Mouse (Mus musculus) retina, embryonic 14.5 days (tissue): Measurements from ENCODE around the gene Unc5c.

Source experiments
- DNase-seq: peaks from one replicate; pipeline ENCODE4 v3.0.0-alpha.2; 2015; ENCODE audit warnings: low spot score

Unc5c gene

GRCm38 (mm10) chr3:141598936-141599335 is 133.9 kb downstream of the Unc5c start:
- peak; percentile 63 for DNase-seq

- DNase-seq: peak; percentile 67
Measured at GRCm38 (mm10) chr3:141601072-141601549, 136.1 kb downstream of the Unc5c start.

DNA sequence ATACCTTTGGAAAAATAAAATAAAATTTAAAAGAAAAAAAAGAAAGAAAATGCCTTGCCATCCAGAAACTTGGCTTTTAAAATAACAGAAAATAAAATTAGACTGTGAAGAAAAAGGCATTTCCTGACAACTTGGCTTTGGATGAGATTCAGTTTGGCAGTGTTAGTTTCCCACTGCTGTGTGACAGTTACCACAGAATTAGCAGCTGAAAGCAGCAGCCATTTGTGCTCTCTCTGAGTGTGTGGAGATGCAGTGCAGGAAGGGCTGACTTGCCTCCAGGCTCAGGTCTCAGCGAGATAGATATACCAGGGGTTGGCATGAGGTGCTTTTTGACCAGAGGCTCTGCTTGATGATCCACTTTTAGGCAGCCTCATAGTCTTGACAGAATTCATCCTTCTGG is 151.7 kb downstream of the Unc5c start:
- no peak for DNase-seq

DNA sequence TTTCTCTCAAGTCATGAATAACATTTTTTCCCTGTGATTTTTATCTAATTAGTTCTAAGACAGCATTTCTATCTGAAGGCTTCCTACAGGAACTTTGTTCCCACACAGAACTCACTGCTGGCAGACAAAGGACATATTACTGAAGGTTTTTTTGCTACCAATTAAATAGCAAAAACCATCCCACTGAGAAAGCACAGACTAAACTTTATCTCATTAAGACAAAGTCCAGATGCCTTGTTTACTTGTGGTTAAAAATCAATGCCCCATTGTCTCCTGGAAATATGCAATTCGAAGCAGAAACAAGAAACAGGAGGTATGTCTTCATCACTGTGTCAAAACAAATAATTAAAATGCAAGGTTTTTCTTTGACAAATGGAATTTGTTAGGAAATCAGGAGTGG is 153.7 kb downstream of the Unc5c start:
- peak; percentile 21 for DNase-seq

DNA sequence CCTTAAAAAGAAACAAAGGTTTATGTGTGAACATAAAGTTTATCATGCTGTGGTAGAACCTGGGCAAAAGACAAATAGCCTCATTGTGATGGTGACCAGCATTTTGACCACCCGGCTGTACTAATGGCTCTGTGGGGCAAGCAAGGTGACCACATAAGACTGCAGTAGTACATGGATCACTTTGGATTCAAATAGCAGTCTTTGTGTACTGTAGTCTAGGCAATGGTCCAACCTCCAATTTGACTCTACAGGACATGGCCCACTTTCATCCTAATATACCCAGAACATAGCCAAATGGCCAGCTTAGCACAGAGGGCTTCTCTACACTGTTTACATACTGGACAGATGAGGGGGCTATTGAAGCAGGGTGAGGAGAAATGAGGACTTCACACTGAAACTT is 156.5 kb downstream of the Unc5c start:
- DNase-seq: peak; percentile 49

DNA sequence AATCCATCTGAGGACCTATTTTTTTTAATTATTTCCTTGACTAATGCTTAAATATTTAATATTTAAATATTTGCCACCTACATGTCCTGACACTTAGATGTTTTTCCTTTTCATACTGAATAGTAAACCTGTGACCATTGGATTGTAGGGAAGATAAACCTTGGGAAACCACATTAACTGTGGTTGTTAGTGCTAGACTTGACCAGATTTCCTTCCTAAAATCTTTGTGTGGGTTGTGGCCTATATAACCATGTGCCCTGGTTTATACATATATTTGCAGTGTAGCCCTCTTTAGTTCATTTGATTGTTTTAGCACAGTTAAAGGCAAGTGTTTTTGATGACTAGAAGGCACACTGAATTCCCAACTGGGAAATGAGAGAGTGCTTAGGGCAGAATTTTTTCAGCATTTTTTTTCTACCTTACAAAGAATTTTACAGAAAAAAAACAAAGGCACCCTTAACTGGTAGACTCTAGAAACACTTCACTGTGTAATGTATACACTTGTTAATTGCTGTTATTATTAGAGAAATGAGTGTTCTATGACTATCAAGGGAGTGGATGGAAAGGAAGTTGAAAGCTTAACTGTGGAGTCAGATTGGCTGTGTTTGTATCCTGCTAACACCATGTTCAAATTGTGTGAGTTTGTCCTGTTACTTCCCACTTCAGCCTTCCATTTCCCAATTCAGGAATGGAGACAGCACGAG is 162.1 kb downstream of the Unc5c start:
- no peak for DNase-seq

DNA sequence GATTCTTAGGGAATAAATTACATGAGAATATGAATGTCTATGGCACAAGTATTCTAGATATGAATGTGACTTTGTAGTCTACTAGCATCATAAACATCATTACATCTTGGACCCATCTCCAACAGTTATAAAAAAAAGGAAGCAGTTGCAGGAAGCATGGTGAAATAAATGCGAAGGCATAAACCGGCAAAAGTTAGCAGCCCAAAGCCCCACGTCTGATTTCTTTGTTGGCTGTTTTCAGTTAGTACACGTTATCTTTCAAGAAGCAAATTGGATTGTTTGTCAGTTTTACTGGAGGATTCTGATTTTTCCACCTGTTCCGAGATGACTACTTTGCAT is 162.6 kb downstream of the Unc5c start:
- DNase-seq: no peak

DNA sequence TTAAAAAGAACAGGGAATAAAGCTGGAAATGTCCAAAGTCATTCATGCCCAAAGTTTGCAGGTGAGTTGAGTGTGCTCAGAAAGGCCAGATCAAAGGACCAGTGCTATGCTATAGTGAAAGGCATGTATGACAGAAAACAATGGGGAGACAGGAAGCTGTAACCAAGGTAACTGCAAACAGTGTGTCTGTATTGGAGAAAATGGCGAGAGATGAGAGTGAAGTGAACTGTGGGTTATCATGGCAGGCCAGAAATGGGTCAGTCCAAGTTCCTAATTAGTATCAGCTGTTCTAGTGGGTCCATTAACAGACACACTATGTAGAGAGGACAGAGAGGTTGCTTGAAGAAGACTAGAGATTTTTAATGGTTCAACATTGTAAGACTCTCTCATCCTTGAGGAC is 164.4 kb downstream of the Unc5c start:
- DNase-seq: peak; percentile 75

GRCm38 (mm10) chr3:141637900-141638299 is 172.9 kb downstream of the Unc5c start:
- DNase-seq: no peak

- DNase-seq: no peak
Measured at GRCm38 (mm10) chr3:141644264-141644663, 179.2 kb downstream of the Unc5c start.

DNA sequence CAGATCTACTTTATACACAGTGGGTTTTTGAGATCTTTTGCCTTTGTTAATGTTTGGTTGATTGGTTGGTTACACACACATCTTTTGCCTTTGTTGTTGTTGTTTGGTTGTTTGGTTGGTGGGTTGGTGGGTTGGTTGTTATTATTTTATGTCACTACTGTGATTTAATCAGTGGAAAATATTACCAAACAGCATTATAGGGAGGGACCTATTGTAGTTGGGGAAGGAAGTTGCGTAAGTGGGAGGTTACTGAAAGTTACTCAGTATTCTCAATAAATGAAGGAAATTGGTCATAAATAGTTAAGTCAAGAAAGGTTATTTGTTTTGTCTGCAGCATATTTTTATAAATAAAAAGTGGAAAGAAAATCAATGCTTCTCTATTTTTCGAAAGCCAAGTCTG is 181.6 kb downstream of the Unc5c start:
- DNase-seq: no peak

DNA sequence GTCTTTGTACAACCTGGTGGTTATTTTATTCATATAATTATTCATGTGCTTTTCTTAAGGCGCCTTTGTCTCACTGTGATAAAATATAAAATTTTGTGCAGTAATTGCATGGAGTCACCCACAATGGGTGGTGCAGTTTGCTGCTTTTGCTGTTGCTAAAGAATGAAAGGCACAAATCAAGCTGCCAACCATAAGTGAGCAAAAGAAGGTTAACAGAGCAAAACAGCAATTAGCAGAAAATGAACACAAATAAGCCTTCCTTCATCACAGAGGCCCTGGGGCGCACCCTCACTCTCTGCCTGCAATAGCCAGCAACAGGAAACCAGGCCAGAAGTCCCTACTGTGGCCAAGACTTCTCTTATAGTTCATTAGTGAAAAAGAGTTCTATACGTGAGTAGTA is 185.6 kb downstream of the Unc5c start:
- DNase-seq: no peak

GRCm38 (mm10) chr3:141653915-141654314 is 188.9 kb downstream of the Unc5c start:
- DNase-seq: no peak

- no peak for DNase-seq
Measured at GRCm38 (mm10) chr3:141659041-141659789, 194.2 kb downstream of the Unc5c start.

DNA sequence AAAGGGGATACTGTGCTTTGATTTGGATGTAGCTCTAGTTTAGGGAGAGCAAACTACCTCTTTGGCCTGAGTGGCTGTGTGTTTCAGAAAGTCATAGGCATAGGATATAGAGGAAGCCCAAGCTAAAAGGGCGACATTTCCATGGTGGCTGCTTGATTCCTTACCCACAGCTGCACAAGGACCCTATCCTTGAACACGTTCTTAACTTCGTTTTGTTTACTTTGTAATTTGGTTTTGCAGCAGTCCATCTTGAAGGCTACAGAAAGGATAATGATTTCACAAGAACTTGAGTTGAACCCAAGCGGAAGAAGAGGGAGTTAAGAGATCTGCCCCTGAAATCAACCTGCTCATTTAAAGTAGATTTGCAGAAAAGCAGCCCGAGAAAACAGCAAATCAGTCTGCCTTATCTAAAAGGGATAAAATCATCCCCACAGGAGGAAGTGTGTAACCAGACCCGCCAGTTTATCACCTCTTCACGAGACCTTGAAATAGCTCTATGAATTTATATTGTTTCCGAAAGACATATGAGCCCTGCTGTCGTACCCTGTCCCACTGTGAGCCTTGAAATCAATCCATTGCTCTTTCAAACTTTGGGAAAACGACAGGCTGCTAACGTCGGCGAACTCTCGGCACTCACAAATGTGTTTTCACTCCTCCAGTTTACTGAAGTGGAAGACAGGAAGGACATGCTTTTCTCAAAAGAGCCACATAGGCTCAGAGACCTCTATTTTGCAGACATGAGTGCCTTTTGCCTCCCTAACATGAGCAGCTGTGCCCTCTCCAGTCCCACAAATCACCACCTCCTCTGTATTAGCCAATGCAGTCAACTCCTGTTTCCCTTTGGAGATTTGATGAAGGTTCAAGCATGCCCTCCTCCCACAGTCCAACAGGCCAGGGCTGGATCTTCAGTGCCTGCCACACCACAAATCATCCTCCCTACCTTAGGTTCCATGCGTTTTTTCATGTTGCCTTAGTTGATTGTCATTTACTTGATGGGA is 195.3 kb downstream of the Unc5c start:
- DNase-seq: no peak

DNA sequence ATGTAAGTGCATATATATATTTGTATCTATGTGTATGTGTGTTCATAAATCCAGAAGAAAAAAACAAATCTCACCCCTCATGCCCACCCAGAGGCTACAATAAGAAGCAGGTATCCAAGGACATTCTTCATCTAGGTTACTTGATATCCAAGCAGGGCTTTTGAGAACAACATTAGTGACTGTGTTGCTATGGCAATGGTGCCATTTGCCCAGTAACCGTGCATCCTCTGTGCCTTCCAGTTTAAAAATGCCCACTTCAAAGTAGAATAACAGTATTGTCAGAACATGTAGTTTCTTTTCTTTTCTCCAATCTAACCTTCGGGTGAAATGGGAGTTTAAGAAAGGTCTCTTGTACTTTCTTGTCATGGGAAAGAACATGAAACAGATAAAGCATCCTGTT is 224.1 kb downstream of the Unc5c start:
- DNase-seq: no peak

DNA sequence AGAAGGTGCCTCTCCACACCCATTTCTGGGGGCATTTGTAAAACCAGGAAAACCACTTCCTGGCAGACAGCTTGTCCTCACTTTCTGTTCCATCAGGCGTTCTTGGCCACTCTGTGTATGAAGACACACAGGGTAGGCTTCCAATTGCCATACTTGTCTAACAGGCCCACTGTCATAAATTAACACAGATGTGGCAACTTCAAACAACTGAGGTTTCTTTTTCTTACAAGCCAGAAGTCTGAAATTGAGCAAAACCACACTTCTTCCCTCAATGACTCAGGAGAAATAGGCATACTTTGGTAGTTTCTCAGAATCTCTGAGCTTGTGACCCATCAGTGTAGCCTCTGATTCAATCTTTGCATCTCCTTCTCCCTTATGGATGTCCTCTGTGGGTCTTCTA is 225.7 kb downstream of the Unc5c start:
- no peak for DNase-seq

GRCm38 (mm10) chr3:141691418-141691817 is 226.4 kb downstream of the Unc5c start:
- no peak for DNase-seq

DNA sequence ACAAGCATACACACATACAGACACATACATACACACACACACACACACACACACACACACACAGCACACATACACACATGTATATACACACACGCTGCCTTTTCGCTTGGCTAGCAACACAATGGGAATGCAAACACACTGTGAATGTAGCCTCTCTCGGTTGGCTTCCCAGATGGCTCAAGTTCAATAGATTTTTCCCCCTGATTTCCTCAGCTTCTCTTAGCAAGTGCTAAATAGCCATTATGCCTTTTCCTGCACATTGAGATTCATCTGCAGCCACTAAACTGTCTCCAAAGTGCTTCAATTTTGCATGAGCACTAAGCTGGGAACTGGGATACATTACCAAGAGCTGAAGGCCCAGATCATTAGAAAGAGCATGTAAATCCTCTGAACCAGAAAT is 226.8 kb downstream of the Unc5c start:
- DNase-seq: peak; percentile 60

GRCm38 (mm10) chr3:141699177-141699576 is 234.2 kb downstream of the Unc5c start:
- DNase-seq: no peak

DNA sequence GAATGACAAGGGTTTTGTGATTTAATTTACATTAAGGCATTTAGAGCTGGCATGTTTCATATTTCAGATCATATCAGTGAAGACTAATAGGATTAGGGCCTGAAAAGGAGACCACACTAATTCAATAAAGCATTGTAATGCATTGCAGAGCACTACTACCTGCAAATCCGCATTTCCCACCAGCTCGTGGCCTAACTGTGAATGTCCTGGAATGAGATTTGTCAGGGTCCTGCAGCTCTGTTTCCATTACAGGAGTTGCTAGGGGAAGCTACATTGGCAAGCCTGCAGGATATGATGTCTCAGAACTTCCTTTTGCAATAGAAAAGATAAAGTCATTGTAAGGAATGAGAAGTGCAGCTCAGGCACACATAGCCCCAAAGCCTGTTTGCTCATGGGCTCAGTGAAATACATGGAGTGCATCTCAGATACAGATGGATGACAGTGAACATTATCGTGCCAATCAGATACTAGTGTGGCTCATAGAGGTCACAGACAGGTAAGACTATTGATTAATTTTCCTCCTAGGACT is 236.4 kb downstream of the Unc5c start:
- no peak for DNase-seq

- DNase-seq: no peak
Measured at GRCm38 (mm10) chr3:141711601-141712000, 246.6 kb downstream of the Unc5c start.
